Mouse (Mus musculus) cerebellum, adult 8-10 months (tissue): ENCODE measurements around the gene Tcf21.

ENCODE experiments used
- DNase-seq: peaks from one replicate; pipeline ENCODE4 v3.0.0; 2022

Gene Tcf21

GRCm38 (mm10) chr10:22819871-22820590, at the start of gene Tcf21:
TSS of gene Tcf21 (minus strand) at chr10:22820174.
- no peak for DNase-seq

- DNase-seq, result no peak
These were observed 48.5 kb upstream of the Tcf21 start for GRCm38 (mm10) chr10:22868386-22868918.

GRCm38 (mm10) chr10:22867210-22867609, 47.2 kb upstream of the Tcf21 start:
- DNase-seq, result no peak

- no peak for DNase-seq
These were observed 38.1 kb upstream of the Tcf21 start for GRCm38 (mm10) chr10:22858111-22858510.

GRCm38 (mm10) chr10:22854330-22854729, 34.4 kb upstream of the Tcf21 start:
- DNase-seq, result no peak

GRCm38 (mm10) chr10:22845351-22845750, 25.4 kb upstream of the Tcf21 start:
- DNase-seq, result no peak

GRCm38 (mm10) chr10:22844731-22845130, 24.8 kb upstream of the Tcf21 start:
- no peak for DNase-seq

- no peak for DNase-seq
These were observed 23.7 kb upstream of the Tcf21 start for GRCm38 (mm10) chr10:22843440-22844361.

GRCm38 (mm10) chr10:22842781-22843439, 22.9 kb upstream of the Tcf21 start:
- DNase-seq, result no peak

- no peak for DNase-seq
These were observed 22.1 kb upstream of the Tcf21 start for GRCm38 (mm10) chr10:22842113-22842512.

GRCm38 (mm10) chr10:22826244-22826643, 6.3 kb upstream of the Tcf21 start:
- DNase-seq, result no peak

- no peak for DNase-seq
These were observed 2.9 kb upstream of the Tcf21 start for GRCm38 (mm10) chr10:22822896-22823295.

- DNase-seq, result no peak
These were observed 2.5 kb upstream of the Tcf21 start for GRCm38 (mm10) chr10:22822486-22822885.

- no peak for DNase-seq
These were observed 1.7 kb upstream of the Tcf21 start for GRCm38 (mm10) chr10:22821709-22822108.

GRCm38 (mm10) chr10:22821267-22821666, 1.3 kb upstream of the Tcf21 start:
- no peak for DNase-seq

GRCm38 (mm10) chr10:22820841-22821240, 867 bp upstream of the Tcf21 start:
- no peak for DNase-seq

GRCm38 (mm10) chr10:22819239-22819870, 619 bp downstream of the Tcf21 start:
- no peak for DNase-seq

GRCm38 (mm10) chr10:22818600-22819238, 1.3 kb downstream of the Tcf21 start:
- no peak for DNase-seq

- DNase-seq, result no peak
These were observed 2.0 kb downstream of the Tcf21 start for GRCm38 (mm10) chr10:22817976-22818375.

- no peak for DNase-seq
These were observed 2.4 kb downstream of the Tcf21 start for GRCm38 (mm10) chr10:22817561-22817960.

GRCm38 (mm10) chr10:22816237-22816762, 3.7 kb downstream of the Tcf21 start:
- no peak for DNase-seq
